Mouse (Mus musculus) small intestine, adult 2 months (tissue): ENCODE results near the gene Znfx1. TPM values are rescaled to one million over a fixed set of nuclear protein-coding genes. Genes with fewer than 3 reads are reported as not detected.

ENCODE experiments used
- H3K27ac ChIP-seq: fragments of 200-500 bp; 2 replicates; pipeline ENCODE4 v1.5.1; 2012; ENCODE audit warnings: low read depth, low read length, control low read depth, inconsistent platforms; ENCODE audit not compliant: insufficient read depth
- H3K27me3 ChIP-seq: fragments of 200-500 bp; 2 replicates; pipeline ENCODE4 v1.6.1; 2012; ENCODE audit warnings: mild to moderate bottlenecking, moderate library complexity, low read length, inconsistent platforms; ENCODE audit not compliant: control insufficient read depth, insufficient read depth
- H3K36me3 ChIP-seq: fragments of 200-500 bp; 2 replicates; pipeline ENCODE4 v1.6.1; 2012; ENCODE audit warnings: mild to moderate bottlenecking, low read length, control low read depth, inconsistent platforms; ENCODE audit not compliant: control insufficient read depth, insufficient read depth
- H3K4me1 ChIP-seq: fragments of 200-500 bp; 2 replicates; pipeline ENCODE4 v1.6.1; 2012; ENCODE audit warnings: low read length, inconsistent platforms, mixed read lengths; ENCODE audit not compliant: control insufficient read depth, insufficient read depth, insufficient read length
- H3K4me3 ChIP-seq: fragments of 200-500 bp; 2 replicates; pipeline ENCODE4 v1.5.1; 2012; ENCODE audit warnings: low read depth, mild to moderate bottlenecking, control low read depth, inconsistent platforms, low read length, moderate library complexity
- CTCF ChIP-seq: fragments of 200-500 bp; IDR thresholded peaks from 2 replicates; pipeline ENCODE4 v1.5.1; 2012; ENCODE audit warnings: low read depth, mild to moderate bottlenecking, control low read depth, inconsistent platforms, low read length, moderate library complexity, mixed read lengths; ENCODE audit not compliant: insufficient replicate concordance, insufficient read length; ENCODE audit errors: extremely low read depth
- POLR2A ChIP-seq: fragments of 200-500 bp; IDR thresholded peaks from 2 replicates; pipeline ENCODE4 v1.6.1; 2012; ENCODE audit warnings: low read depth, mild to moderate bottlenecking, control low read depth, inconsistent platforms, low read length, moderate library complexity
- WGBS: fragments of 180-500 bp; shearing (Covaris S2); methylation state at CpG from one replicate; pipeline ENCODE4 v1.1.7; 2018; 5-methylcytosine and 5-hydroxymethylcytosine counted together
- polyA plus RNA-seq: library from polyadenylated mRNA; depleted of rRNA; stranded (reverse); fragments of >200 nt; gene quantifications from 2 replicates; pipeline ENCODE4 v1.2.3, GENCODE M21; 2012

Znfx1 gene
- polyA plus RNA-seq, 1 experiment = 56.0 TPM

- Histone ChIP-seq H3K4me3 (no peak overlapping the region), H3K4me1 (peaks cover 25% of the 10 kb centered on the region), H3K36me3 (peaks cover 8% of the 10 kb centered on the region), H3K27me3 (no peaks in the 10 kb centered on the region), H3K27ac (no peak overlapping the region)
- no peak for TF ChIP-seq POLR2A
- TF ChIP-seq CTCF = no peak
- 32% methylated on average over 6 of the region's 6 CpGs for WGBS
Observed at GRCm38 (mm10) chr2:167070341-167070740, 7.5 kb upstream of the Znfx1 start.

DNA sequence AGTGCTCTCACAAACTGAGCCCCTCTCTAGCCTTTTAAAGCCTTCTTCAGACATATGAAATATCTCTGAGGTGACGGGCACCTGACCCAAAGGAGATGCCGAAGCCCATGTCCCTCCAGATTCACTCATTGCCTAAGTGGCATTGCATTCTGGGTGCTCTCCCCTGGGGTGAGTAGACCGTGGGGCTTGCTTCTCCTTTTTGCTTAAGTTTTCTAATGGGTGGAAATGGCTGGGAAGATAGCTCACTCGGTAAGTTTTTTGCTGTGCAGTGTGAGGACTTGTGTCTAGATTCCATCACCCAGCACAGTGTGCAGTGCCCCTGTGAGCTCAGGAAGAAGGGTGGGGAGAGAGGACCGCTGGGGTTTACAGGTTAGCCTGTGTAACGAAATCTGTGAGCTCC lies 4.8 kb upstream of the Znfx1 start:
- no peak overlapping the region for H3K4me3 ChIP-seq
- 29% methylated on average over 6 of the region's 6 CpGs for WGBS
- H3K4me1 ChIP-seq = peaks cover 30% of the 10 kb centered on the region
- peaks cover 18% of the 10 kb centered on the region for H3K36me3 ChIP-seq
- TF ChIP-seq POLR2A = no peak
- no peak for TF ChIP-seq CTCF
- H3K27ac ChIP-seq = peak overlapping the region; percentile 74
- H3K27me3 ChIP-seq = no peaks in the 10 kb centered on the region

DNA sequence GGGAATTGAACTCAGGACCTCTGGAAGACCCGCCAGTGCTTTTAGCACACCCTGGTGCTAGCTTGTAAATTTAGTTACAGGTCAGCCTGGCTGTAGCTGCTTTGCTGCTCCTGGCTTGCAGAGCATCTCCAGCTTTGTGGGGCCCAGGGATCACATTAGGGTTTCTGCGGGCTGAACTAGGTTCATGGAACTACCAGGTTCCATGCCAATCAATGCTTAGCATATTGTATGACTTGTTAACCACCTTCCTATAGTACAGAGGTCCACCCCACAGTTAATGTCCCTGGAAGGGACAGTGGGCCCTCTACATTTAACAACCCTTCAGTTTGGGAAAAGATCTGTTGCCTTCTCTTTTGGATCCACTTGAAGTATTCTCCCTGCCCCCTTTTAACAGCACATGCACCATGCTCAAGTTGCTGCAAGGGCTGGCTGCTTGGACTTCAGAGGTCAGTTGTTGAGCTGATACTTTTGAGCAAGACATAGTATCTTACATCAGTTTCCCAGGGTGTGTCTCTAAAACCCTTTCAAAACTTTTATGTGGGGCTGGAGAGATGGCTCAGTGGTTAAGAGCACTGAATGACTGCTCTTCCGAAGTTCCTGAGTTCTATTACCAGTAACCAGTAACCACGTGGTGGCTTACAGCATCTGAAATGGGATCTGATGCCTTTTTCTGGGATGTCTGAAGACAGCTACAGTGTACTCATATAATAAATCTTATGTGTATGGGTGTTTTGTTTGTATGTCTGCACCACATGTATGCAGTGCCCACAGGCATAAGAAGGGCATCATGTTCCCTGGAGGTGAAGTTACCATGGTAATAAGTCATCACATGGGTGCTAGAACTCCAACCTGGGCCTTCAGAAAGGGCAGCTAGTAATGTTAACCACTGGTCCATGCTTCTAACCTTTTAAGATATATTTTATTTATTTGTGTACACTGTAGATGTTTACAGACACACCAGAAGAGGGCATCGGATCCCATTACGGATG lies 4.0 kb upstream of the Znfx1 start:
- H3K27ac ChIP-seq = no peak overlapping the region

GRCm38 (mm10) chr2:167066031-167066430 lies 3.2 kb upstream of the Znfx1 start:
- Histone ChIP-seq H3K27me3 (no peaks in the 10 kb centered on the region), H3K36me3 (peaks cover 18% of the 10 kb centered on the region), H3K4me3 (no peak overlapping the region), H3K27ac (no peak overlapping the region), H3K4me1 (peaks cover 26% of the 10 kb centered on the region)
- TF ChIP-seq CTCF (no peak), POLR2A (no peak)
- 60% methylated on average over 1 of the region's 1 CpGs for WGBS

More for the DNA sequence above, 4.0 kb upstream of the Znfx1 start:
- WGBS = 20% methylated on average over 6 of the region's 6 CpGs
- H3K36me3 ChIP-seq = peaks cover 18% of the 10 kb centered on the region
- no peak overlapping the region for H3K4me3 ChIP-seq
- H3K27me3 ChIP-seq = no peaks in the 10 kb centered on the region
- TF ChIP-seq POLR2A (no peak), CTCF (no peak)
- peaks cover 30% of the 10 kb centered on the region for H3K4me1 ChIP-seq

DNA sequence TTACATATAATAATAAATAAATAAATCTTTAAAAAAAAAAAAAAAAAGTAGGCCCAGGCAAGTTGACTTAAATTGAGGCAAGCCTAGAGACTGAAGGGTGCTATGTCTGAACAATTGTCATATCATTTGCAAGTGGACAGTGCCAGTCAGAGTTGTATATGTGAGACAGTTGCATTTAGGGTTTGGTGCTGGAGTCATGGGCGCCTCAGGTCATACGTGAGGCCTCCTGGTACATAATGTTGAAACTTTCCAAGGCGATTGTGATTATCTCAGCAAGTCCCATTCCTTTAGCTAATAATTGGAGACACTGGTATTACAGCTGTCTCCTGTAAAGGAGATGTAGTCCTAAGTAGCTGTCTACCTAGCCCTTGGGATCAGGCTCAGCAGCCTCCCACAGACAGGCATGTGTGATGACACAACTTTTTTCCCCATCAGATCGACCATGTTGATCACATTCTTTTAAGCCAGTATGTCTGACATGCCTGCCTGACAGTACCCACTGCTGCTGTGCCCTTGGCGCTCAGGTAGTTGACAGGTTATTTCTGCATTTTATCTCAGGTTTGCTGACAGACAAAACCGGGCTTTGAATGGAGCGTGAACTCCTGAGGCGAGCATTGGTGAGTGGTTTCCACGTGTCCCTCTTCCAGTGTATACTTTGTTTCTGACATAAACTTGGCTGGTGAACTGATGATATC lies 1.9 kb upstream of the Znfx1 start:
- Histone ChIP-seq H3K27me3 (no peaks in the 10 kb centered on the region), H3K36me3 (peaks cover 19% of the 10 kb centered on the region), H3K4me1 (peaks cover 20% of the 10 kb centered on the region), H3K27ac (no peak overlapping the region), H3K4me3 (peak overlapping the region; percentile 25; the same call in 1 of the 2 replicates)
- WGBS = 17% methylated on average over 9 of the region's 9 CpGs
- TF ChIP-seq CTCF (no peak), POLR2A (no peak; the same call in 1 of the 2 replicates)

GRCm38 (mm10) chr2:167063906-167064496 lies 1.2 kb upstream of the Znfx1 start:
- Histone ChIP-seq H3K36me3 (peaks cover 22% of the 10 kb centered on the region), H3K4me1 (peaks cover 23% of the 10 kb centered on the region), H3K27me3 (no peaks in the 10 kb centered on the region), H3K27ac (peak overlapping the region; percentile 74; the same call in 1 of the 2 replicates), H3K4me3 (no peak overlapping the region; the same call in 1 of the 2 replicates)
- TF ChIP-seq POLR2A (no peak), CTCF (no peak)
- 2% methylated on average over 7 of the region's 7 CpGs for WGBS
